Comparison of ENCODE assay signal across 24 mouse cellular contexts in genomic region chr8:26598520-26598919, GRCm38 (mm10).
DNase-seq lines count a peak whose midpoint lies in the region; ATAC-seq and TF ChIP-seq lines count a peak whose summit lies in the region.
"Had no signal": no experiment of that assay in that cellular context is flagged by ENCODE, and none has a peak within 500 bp of the region (broad histone marks: within the 10 kb centered on the region; RNA-seq: fewer than 3 reads in every experiment).

No protein-coding gene starts in this region.

- no peaks in the 10 kb centered on the region for H3K36me3 ChIP-seq in heart, embryonic 12.5 days
- H3K36me3 ChIP-seq in kidney, postnatal 0 days (ENCODE audit: insufficient read depth, low read length), result no peaks in the 10 kb centered on the region
- H3K36me3 ChIP-seq: embryonic facial prominence, embryonic 10.5 days; G1E; heart, embryonic 10.5 days; heart, embryonic 15.5 days; hindbrain, embryonic 13.5 days had no signal

- H3K4me3 ChIP-seq in heart, embryonic 12.5 days, result no peak overlapping the region
- no peak overlapping the region for H3K4me3 ChIP-seq in kidney, postnatal 0 days (replicated peaks; ENCODE audit: low read depth, low read length)
- H3K4me3 ChIP-seq: embryonic facial prominence, embryonic 10.5 days; forebrain, embryonic 13.5 days; heart, embryonic 10.5 days; heart, embryonic 15.5 days; hindbrain, embryonic 13.5 days had no signal

- TF ChIP-seq CTCF in kidney, postnatal 0 days (IDR thresholded peaks at IDR 0.05; ENCODE audit: low read depth), result no peak

- no peaks in the 10 kb centered on the region for H3K27me3 ChIP-seq in heart, embryonic 12.5 days (replicated peaks)
- no peaks in the 10 kb centered on the region for H3K27me3 ChIP-seq in kidney, postnatal 0 days (ENCODE audit: insufficient read depth, low read length)
- H3K27me3 ChIP-seq: forebrain, embryonic 13.5 days; heart, embryonic 15.5 days; hindbrain, embryonic 13.5 days had no signal

- no peak overlapping the region for H3K9ac ChIP-seq in heart, embryonic 12.5 days
- no peak overlapping the region for H3K9ac ChIP-seq in kidney, postnatal 0 days (ENCODE audit: low read depth, low read length)
- H3K9ac ChIP-seq: forebrain, embryonic 13.5 days; forebrain, postnatal 0 days; heart, embryonic 15.5 days; hindbrain, embryonic 13.5 days had no signal

- DNase-seq in heart, adult 11 months, result peak; percentile 39
- DNase-seq in kidney, adult 8-10 months, result peak; percentile 57 to 76
- no peak for DNase-seq in kidney, postnatal 0 days (ENCODE audit: low spot score)
- DNase-seq in kidney, postnatal 36 days, result peak; percentile 52 to 67
- DNase-seq in adrenal gland, adult 8-10 months, result no peak
- no peak for DNase-seq in right cerebral cortex, postnatal 14 days
- no peak for DNase-seq in frontal cortex, postnatal 36 days (ENCODE audit: low spot score in 2 of 2)
- DNase-seq: adrenal gland, postnatal 10 days; B cell, adult 2 months; cerebellum, adult 11 months; cerebellum, adult 9-10 months; cerebellum, postnatal 36 days; forebrain, postnatal 0 days; gastrocnemius, postnatal 36 days; heart, adult 18-20 months; heart, postnatal 14 days had no signal

- H3K4me1 ChIP-seq in heart, embryonic 12.5 days (replicated peaks), result peaks cover 6% of the 10 kb centered on the region; the same call in 1 of the 2 replicates
- peaks cover 5% of the 10 kb centered on the region; the same call in 1 of the 2 replicates for H3K4me1 ChIP-seq in kidney, postnatal 0 days (replicated peaks; ENCODE audit: insufficient read depth, low read length)
- H3K4me1 ChIP-seq: heart, embryonic 10.5 days; heart, embryonic 15.5 days had no signal

- no peak overlapping the region for H3K27ac ChIP-seq in heart, embryonic 12.5 days (ENCODE audit: poor library complexity, severe bottlenecking)
- H3K27ac ChIP-seq in kidney, postnatal 0 days, result no peak overlapping the region
- H3K27ac ChIP-seq: embryonic facial prominence, embryonic 10.5 days; forebrain, embryonic 13.5 days; heart, embryonic 10.5 days; heart, embryonic 15.5 days; hindbrain, embryonic 13.5 days had no signal

- ATAC-seq in heart, embryonic 12.5 days (ENCODE audit: insufficient number of reproducible peaks, low FRiP score), result no peak
- peak; percentile 59; the same call in 1 of the 2 replicates for ATAC-seq in kidney, postnatal 0 days (replicated peaks; ENCODE audit: low FRiP score, low read depth)
- ATAC-seq: CD4-positive, CD25-positive, alpha-beta regulatory T cell, adult 4 months; forebrain, embryonic 13.5 days; forebrain, postnatal 0 days had no signal

- 73% methylated on average over 8 of the region's 8 CpGs for whole genome bisulfite sequencing in heart, embryonic 12.5 days
- WGBS in kidney, postnatal 0 days, result 73% methylated on average over 8 of the region's 8 CpGs

- H3K9me3 ChIP-seq in heart, embryonic 12.5 days (replicated peaks), result no peaks in the 10 kb centered on the region
- no peaks in the 10 kb centered on the region for H3K9me3 ChIP-seq in kidney, postnatal 0 days (replicated peaks; ENCODE audit: low read length)
- H3K9me3 ChIP-seq: embryonic facial prominence, embryonic 10.5 days; forebrain, embryonic 13.5 days; G1E; heart, embryonic 10.5 days; heart, embryonic 15.5 days; hindbrain, embryonic 13.5 days had no signal

- no peak overlapping the region for H3K4me2 ChIP-seq in heart, embryonic 12.5 days
- H3K4me2 ChIP-seq in kidney, postnatal 0 days (ENCODE audit: low read length), result no peak overlapping the region
- H3K4me2 ChIP-seq: forebrain, embryonic 13.5 days; heart, embryonic 15.5 days; hindbrain, embryonic 13.5 days had no signal

Comparison
In these comparisons a context has a peak if more than half of its experiments do, and no peak if none do; other contexts are left out.
1. DNase-seq: peak in heart, adult 11 months (single experiment), kidney, adult 8-10 months (2 of 2) and kidney, postnatal 36 days (2 of 2); none in kidney, postnatal 0 days (single experiment), adrenal gland, adult 8-10 months (single experiment), right cerebral cortex, postnatal 14 days (single experiment) and frontal cortex, postnatal 36 days (0 of 2).